Mouse (Mus musculus) testis, adult 2 months (tissue): ENCODE data around the gene Rbfox1. TPM values are rescaled to one million over a fixed set of nuclear protein-coding genes. Genes with fewer than 3 reads are reported as not detected.

ENCODE experiments used
- H3K27ac ChIP-seq: fragments of 200-500 bp; 2 replicates; pipeline ENCODE4 v1.5.1; 2012; ENCODE audit warnings: low read depth, low read length; ENCODE audit not compliant: control insufficient read depth, insufficient read depth
- H3K27me3 ChIP-seq: fragments of 200-500 bp; 2 replicates; pipeline ENCODE4 v1.6.1; 2012; ENCODE audit warnings: mild to moderate bottlenecking, low read length, moderate library complexity; ENCODE audit not compliant: control insufficient read depth, insufficient read depth
- H3K36me3 ChIP-seq: fragments of 200-500 bp; 2 replicates; pipeline ENCODE4 v1.6.1; 2012; ENCODE audit warnings: mild to moderate bottlenecking, low read length; ENCODE audit not compliant: control insufficient read depth, insufficient read depth
- H3K4me1 ChIP-seq: fragments of 200-500 bp; 2 replicates; pipeline ENCODE4 v1.6.1; 2012; ENCODE audit warnings: low read length; ENCODE audit not compliant: control insufficient read depth, insufficient read depth
- H3K4me3 ChIP-seq: fragments of 200-500 bp; 2 replicates; pipeline ENCODE4 v1.5.1; 2012; ENCODE audit warnings: low read depth, mild to moderate bottlenecking, low read length, moderate library complexity, mixed read lengths; ENCODE audit not compliant: control insufficient read depth
- CTCF ChIP-seq: fragments of 200-500 bp; IDR thresholded peaks from 2 replicates; pipeline ENCODE4 v1.5.1; 2012; ENCODE audit warnings: low read depth, mild to moderate bottlenecking, inconsistent platforms, low read length, moderate library complexity; ENCODE audit not compliant: control insufficient read depth, insufficient read depth, insufficient replicate concordance
- POLR2A ChIP-seq: fragments of 200-500 bp; IDR thresholded peaks from 2 replicates; pipeline ENCODE4 v1.6.1; 2012; ENCODE audit warnings: low read depth, mild to moderate bottlenecking, inconsistent platforms, low read length, moderate library complexity; ENCODE audit not compliant: control insufficient read depth
- polyA plus RNA-seq: library from polyadenylated mRNA; depleted of rRNA; stranded (reverse); fragments of >200 nt; gene quantifications from 2 replicates; pipeline ENCODE4 v1.2.3, GENCODE M21; 2012

Rbfox1 gene
- polyA plus RNA-seq, 1 experiment = 0.23 TPM

DNA sequence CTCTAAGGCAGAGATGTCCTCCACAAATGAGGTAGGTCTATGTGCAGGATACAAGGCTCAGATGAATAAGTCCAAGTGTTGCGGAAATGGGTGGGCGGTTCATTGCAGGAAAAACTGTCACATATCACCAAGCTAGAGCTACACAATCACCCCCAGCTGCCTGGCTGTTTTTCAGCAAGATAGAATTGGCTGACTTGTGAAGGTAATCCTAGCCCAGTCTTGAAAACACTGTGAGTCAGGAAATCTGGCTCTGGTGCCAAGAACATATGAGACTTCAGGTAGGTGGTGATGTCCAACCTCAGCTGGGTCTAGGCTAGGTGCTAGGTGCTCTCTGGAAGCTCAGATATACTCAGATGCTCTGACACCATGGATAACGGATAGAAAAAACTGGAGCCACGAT lies 1372.2 kb downstream of the Rbfox1 start:
- Histone ChIP-seq H3K36me3 (no peaks in the 10 kb centered on the region), H3K27ac (no peak overlapping the region), H3K4me1 (no peaks in the 10 kb centered on the region), H3K4me3 (no peak overlapping the region), H3K27me3 (no peaks in the 10 kb centered on the region)
- TF ChIP-seq CTCF = no peak
- TF ChIP-seq POLR2A = no peak

DNA sequence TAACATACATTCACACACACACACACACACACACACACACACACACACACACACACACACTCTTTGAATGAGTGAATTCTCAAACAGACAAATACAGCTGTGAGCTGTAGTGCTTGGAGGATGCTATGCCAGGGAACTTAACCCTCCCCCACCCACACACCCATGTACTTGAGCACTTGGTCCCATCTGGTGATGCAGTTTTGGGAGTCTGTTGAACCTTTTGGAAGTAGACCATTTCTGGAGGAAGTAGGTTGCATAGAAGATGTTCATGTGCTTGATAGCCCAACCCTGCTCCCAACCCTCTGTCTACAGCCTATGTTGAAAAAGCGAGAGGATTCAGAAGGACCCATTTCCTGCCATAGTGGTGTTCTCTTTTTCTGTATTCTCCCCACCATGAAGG lies 1378.1 kb downstream of the Rbfox1 start:
- TF ChIP-seq CTCF = no peak
- no peak for TF ChIP-seq POLR2A
- Histone ChIP-seq H3K27ac (no peak overlapping the region), H3K4me3 (no peak overlapping the region), H3K4me1 (no peaks in the 10 kb centered on the region), H3K27me3 (no peaks in the 10 kb centered on the region), H3K36me3 (no peaks in the 10 kb centered on the region)

- H3K4me1 ChIP-seq = no peaks in the 10 kb centered on the region
- no peak overlapping the region for H3K27ac ChIP-seq
- H3K36me3 ChIP-seq = no peaks in the 10 kb centered on the region
- no peak for TF ChIP-seq CTCF
- no peak for TF ChIP-seq POLR2A
- no peaks in the 10 kb centered on the region for H3K27me3 ChIP-seq
- no peak overlapping the region for H3K4me3 ChIP-seq
These were observed 1380.6 kb downstream of the Rbfox1 start for GRCm38 (mm10) chr16:7265715-7266114.

DNA sequence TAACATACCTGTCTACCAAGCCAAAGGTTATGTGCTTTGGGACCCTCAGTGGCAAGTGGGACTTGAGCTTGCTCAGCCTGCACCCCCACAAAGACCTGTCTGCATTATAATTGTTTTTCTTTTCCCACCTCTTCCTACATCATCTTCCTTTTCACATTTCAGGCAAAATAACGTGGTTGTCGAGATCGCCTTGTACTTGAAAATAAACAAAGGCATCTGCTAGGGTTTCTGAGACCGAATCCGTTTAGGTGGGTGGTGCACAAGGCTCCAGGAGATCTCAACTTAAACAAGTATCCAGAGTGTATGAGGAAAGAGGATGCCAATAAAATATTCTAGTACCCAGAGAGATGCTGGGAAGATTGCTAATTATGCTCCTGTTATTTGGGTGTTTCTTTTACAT lies 1390.3 kb downstream of the Rbfox1 start:
- Histone ChIP-seq H3K4me3 (no peak overlapping the region), H3K36me3 (no peaks in the 10 kb centered on the region), H3K27ac (no peak overlapping the region), H3K4me1 (no peaks in the 10 kb centered on the region), H3K27me3 (no peaks in the 10 kb centered on the region)
- no peak for TF ChIP-seq POLR2A
- no peak for TF ChIP-seq CTCF

GRCm38 (mm10) chr16:7275901-7276300 lies 1390.7 kb downstream of the Rbfox1 start:
- TF ChIP-seq CTCF = no peak
- no peak for TF ChIP-seq POLR2A
- H3K36me3 ChIP-seq = no peaks in the 10 kb centered on the region
- H3K4me1 ChIP-seq = no peaks in the 10 kb centered on the region
- no peaks in the 10 kb centered on the region for H3K27me3 ChIP-seq
- no peak overlapping the region for H3K27ac ChIP-seq
- H3K4me3 ChIP-seq = no peak overlapping the region

- no peaks in the 10 kb centered on the region for H3K4me1 ChIP-seq
- no peak overlapping the region for H3K4me3 ChIP-seq
- TF ChIP-seq POLR2A = no peak
- TF ChIP-seq CTCF = no peak
- H3K27ac ChIP-seq = no peak overlapping the region
- H3K36me3 ChIP-seq = no peaks in the 10 kb centered on the region
- no peaks in the 10 kb centered on the region for H3K27me3 ChIP-seq
These were observed 1394.4 kb downstream of the Rbfox1 start for GRCm38 (mm10) chr16:7279544-7279943.

DNA sequence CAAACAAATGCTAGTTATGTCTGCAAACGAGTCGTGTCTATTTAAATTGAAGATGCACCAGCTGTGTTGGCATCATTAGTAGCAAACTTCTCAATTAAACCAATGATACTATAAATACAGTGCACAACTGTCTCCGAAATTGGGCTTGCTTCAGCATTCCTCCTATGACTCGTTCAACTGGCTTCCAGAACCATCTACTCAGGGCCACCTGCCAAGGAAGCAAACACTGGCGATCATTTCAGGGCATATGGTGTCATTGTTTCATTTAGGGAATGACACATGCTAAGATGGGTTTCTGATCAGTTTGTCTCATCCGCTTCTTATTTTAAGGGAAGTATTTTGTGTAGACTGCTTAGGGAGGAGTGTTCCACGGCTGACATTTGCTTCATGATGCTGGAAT lies 1397.1 kb downstream of the Rbfox1 start:
- H3K4me1 ChIP-seq = no peaks in the 10 kb centered on the region
- H3K4me3 ChIP-seq = no peak overlapping the region
- H3K27ac ChIP-seq = no peak overlapping the region
- no peaks in the 10 kb centered on the region for H3K27me3 ChIP-seq
- H3K36me3 ChIP-seq = no peaks in the 10 kb centered on the region
- TF ChIP-seq POLR2A = no peak
- no peak for TF ChIP-seq CTCF

- no peak for TF ChIP-seq POLR2A
- no peak for TF ChIP-seq CTCF
- no peaks in the 10 kb centered on the region for H3K27me3 ChIP-seq
- no peak overlapping the region for H3K4me3 ChIP-seq
- H3K27ac ChIP-seq = no peak overlapping the region
- no peaks in the 10 kb centered on the region for H3K36me3 ChIP-seq
- no peaks in the 10 kb centered on the region for H3K4me1 ChIP-seq
These were observed 1408.0 kb downstream of the Rbfox1 start for GRCm38 (mm10) chr16:7292985-7293805.
